Mouse (Mus musculus): ENCODE data around the gene Akap8. TPM values are rescaled to one million over a fixed set of nuclear protein-coding genes. Genes with fewer than 3 reads are reported as not detected.

Gene Akap8
- total and polyA plus RNA-seq, 2 experiments from 2014 or later: 64.3 to 114 TPM

GRCm38 (mm10) chr17:32349851-32350381, 28.9 kb upstream of the Akap8 start:
- H3K4me1 ChIP-seq (ENCODE audit: insufficient read depth): no peaks in the 10 kb centered on the region
- 1% methylated on average over 24 of the region's 24 CpGs for WGBS
- no peaks in the 10 kb centered on the region for H3K9me3 ChIP-seq (ENCODE audit: low read length)
- H3K27me3 ChIP-seq (ENCODE audit: insufficient read depth, low read length): no peaks in the 10 kb centered on the region
- peak overlapping the region; percentile 91 for H3K4me3 ChIP-seq (ENCODE audit: low read depth, low read length)
- H3K9ac ChIP-seq: peak overlapping the region; percentile 91
- ATAC-seq (peak; percentile 11), DNase-seq (no peak)
- peak overlapping the region; percentile 83 for H3K4me2 ChIP-seq (ENCODE audit: low read depth)
- TF ChIP-seq CTCF (IDR thresholded peaks at IDR 0.05; ENCODE audit: low read depth): no peak
- H3K36me3 ChIP-seq (ENCODE audit: insufficient read depth): peaks cover 8% of the 10 kb centered on the region
- H3K27ac ChIP-seq (ENCODE audit: low read depth, low read length): peak overlapping the region; percentile 88

GRCm38 (mm10) chr17:32349037-32349732, 28.1 kb upstream of the Akap8 start:
- Histone ChIP-seq H3K36me3 (ENCODE audit: insufficient read depth) (peaks cover 8% of the 10 kb centered on the region), H3K4me2 (ENCODE audit: low read depth) (peak overlapping the region; percentile 83), H3K9me3 (ENCODE audit: low read length) (no peaks in the 10 kb centered on the region), H3K4me1 (ENCODE audit: insufficient read depth) (no peaks in the 10 kb centered on the region), H3K9ac (peak overlapping the region; percentile 91; the same call in 1 of the 2 replicates), H3K27me3 (ENCODE audit: insufficient read depth, low read length) (no peaks in the 10 kb centered on the region), H3K4me3 (ENCODE audit: low read depth, low read length) (peak overlapping the region; percentile 91), H3K27ac (ENCODE audit: low read depth, low read length) (peak overlapping the region; percentile 88; the same call in 1 of the 2 replicates)
- TF ChIP-seq CTCF (IDR thresholded peaks at IDR 0.05; ENCODE audit: low read depth): peak; percentile 91
- DNase-seq (peak; percentile 72), ATAC-seq (0 out of 2 replicates have a peak, but pooled peaks have one; percentile 23)
- 11% methylated on average over 4 of the region's 4 CpGs for WGBS

GRCm38 (mm10) chr17:32348406-32348805, 27.4 kb upstream of the Akap8 start:
- Histone ChIP-seq H3K27ac (ENCODE audit: low read depth, low read length) (no peak overlapping the region), H3K4me1 (ENCODE audit: insufficient read depth) (no peaks in the 10 kb centered on the region), H3K4me2 (ENCODE audit: low read depth) (peak overlapping the region; percentile 83), H3K9me3 (ENCODE audit: low read length) (no peaks in the 10 kb centered on the region), H3K4me3 (ENCODE audit: low read depth, low read length) (no peak overlapping the region), H3K36me3 (ENCODE audit: insufficient read depth) (peaks cover 8% of the 10 kb centered on the region), H3K27me3 (ENCODE audit: insufficient read depth, low read length) (no peaks in the 10 kb centered on the region), H3K9ac (no peak overlapping the region)
- 87% methylated on average over 2 of the region's 2 CpGs for WGBS
- no peak for ATAC-seq
- no peak for DNase-seq
- no peak for TF ChIP-seq CTCF (IDR thresholded peaks at IDR 0.05; ENCODE audit: low read depth)

GRCm38 (mm10) chr17:32341102-32341501, 20.1 kb upstream of the Akap8 start:
- Histone ChIP-seq H3K9ac (no peak overlapping the region), H3K4me2 (ENCODE audit: low read depth) (no peak overlapping the region), H3K27ac (ENCODE audit: low read depth, low read length) (no peak overlapping the region), H3K4me1 (ENCODE audit: insufficient read depth) (no peaks in the 10 kb centered on the region), H3K9me3 (ENCODE audit: low read length) (no peaks in the 10 kb centered on the region), H3K4me3 (ENCODE audit: low read depth, low read length) (no peak overlapping the region), H3K27me3 (ENCODE audit: insufficient read depth, low read length) (no peaks in the 10 kb centered on the region), H3K36me3 (ENCODE audit: insufficient read depth) (peaks cover 38% of the 10 kb centered on the region)
- no peak for ATAC-seq
- no peak for TF ChIP-seq CTCF (IDR thresholded peaks at IDR 0.05; ENCODE audit: low read depth)
- no peak for DNase-seq
- WGBS: 91% methylated on average over 1 of the region's 1 CpGs

- Histone ChIP-seq H3K9ac (no peak overlapping the region), H3K4me2 (ENCODE audit: low read depth) (no peak overlapping the region), H3K36me3 (ENCODE audit: insufficient read depth) (peaks cover 47% of the 10 kb centered on the region), H3K4me1 (ENCODE audit: insufficient read depth) (no peaks in the 10 kb centered on the region), H3K27ac (ENCODE audit: low read depth, low read length) (no peak overlapping the region), H3K4me3 (ENCODE audit: low read depth, low read length) (no peak overlapping the region), H3K9me3 (ENCODE audit: low read length) (no peaks in the 10 kb centered on the region), H3K27me3 (ENCODE audit: insufficient read depth, low read length) (no peaks in the 10 kb centered on the region)
- no peak for ATAC-seq
- 93% methylated on average over 1 of the region's 1 CpGs for WGBS
- no peak for TF ChIP-seq CTCF (IDR thresholded peaks at IDR 0.05; ENCODE audit: low read depth)
- DNase-seq: no peak
These were observed 19.1 kb upstream of the Akap8 start for GRCm38 (mm10) chr17:32340110-32340509.

GRCm38 (mm10) chr17:32335869-32336268, 14.8 kb upstream of the Akap8 start:
- no peak for TF ChIP-seq CTCF (IDR thresholded peaks at IDR 0.05; ENCODE audit: low read depth)
- Histone ChIP-seq H3K36me3 (ENCODE audit: insufficient read depth) (peaks cover 75% of the 10 kb centered on the region), H3K27me3 (ENCODE audit: insufficient read depth, low read length) (no peaks in the 10 kb centered on the region), H3K4me3 (ENCODE audit: low read depth, low read length) (no peak overlapping the region), H3K27ac (ENCODE audit: low read depth, low read length) (no peak overlapping the region), H3K4me2 (ENCODE audit: low read depth) (no peak overlapping the region), H3K4me1 (ENCODE audit: insufficient read depth) (no peaks in the 10 kb centered on the region), H3K9me3 (ENCODE audit: low read length) (no peaks in the 10 kb centered on the region), H3K9ac (no peak overlapping the region)
- DNase-seq: no peak
- whole genome bisulfite sequencing: 70% methylated on average over 2 of the region's 2 CpGs
- no peak for ATAC-seq

GRCm38 (mm10) chr17:32334921-32335320, 13.9 kb upstream of the Akap8 start:
- H3K27ac ChIP-seq (ENCODE audit: low read depth, low read length): no peak overlapping the region
- no peak for ATAC-seq

More at GRCm38 (mm10) chr17:32334921-32335320, 13.9 kb upstream of the Akap8 start:
- H3K4me2 ChIP-seq (ENCODE audit: low read depth): no peak overlapping the region
- 95% methylated on average over 12 of the region's 12 CpGs for WGBS
- H3K4me3 ChIP-seq (ENCODE audit: low read depth, low read length): no peak overlapping the region
- peaks cover 78% of the 10 kb centered on the region for H3K36me3 ChIP-seq (ENCODE audit: insufficient read depth)
- DNase-seq: no peak
- H3K27me3 ChIP-seq (ENCODE audit: insufficient read depth, low read length): no peaks in the 10 kb centered on the region
- H3K9me3 ChIP-seq (ENCODE audit: low read length): no peaks in the 10 kb centered on the region
- H3K9ac ChIP-seq: no peak overlapping the region
- no peak for TF ChIP-seq CTCF (IDR thresholded peaks at IDR 0.05; ENCODE audit: low read depth)
- H3K4me1 ChIP-seq (ENCODE audit: insufficient read depth): no peaks in the 10 kb centered on the region
